ENCODE assay signal across 8 mouse cellular contexts in genomic region chr3:53462701-53463045, GRCm38 (mm10). TPM values are rescaled to one million over a fixed set of nuclear protein-coding genes. Genes with fewer than 3 reads are reported as not detected.
A peak's percentile ranks its signal among the peaks of the same experiment; 100 is the strongest.
DNase-seq lines count a peak whose midpoint lies in the region; ATAC-seq and TF ChIP-seq lines count a peak whose summit lies in the region.

No protein-coding gene starts in this region.

- H3K4me3 ChIP-seq in kidney, embryonic 15.5 days (replicated peaks): peak overlapping the region; percentile 96
- H3K4me3 ChIP-seq in hindbrain, embryonic 11.5 days (ENCODE audit: low read depth, low read length): peak overlapping the region; percentile 66
- H3K4me3 ChIP-seq in midbrain, embryonic 13.5 days (replicated peaks): peak overlapping the region; percentile 87

- no peak for ATAC-seq in kidney, embryonic 15.5 days (replicated peaks; ENCODE audit: low FRiP score)
- ATAC-seq in Patski: peak; percentile 1
- no peak for ATAC-seq in hindbrain, embryonic 11.5 days (ENCODE audit: low FRiP score)
- no peak for ATAC-seq in midbrain, embryonic 13.5 days

- in situ Hi-C loops in Patski (cut with MboI; ENCODE audit: low pct_unique_long_range_greater_than_20kb): no loop called here

- peak overlapping the region; percentile 93 for H3K9ac ChIP-seq in kidney, embryonic 15.5 days
- peak overlapping the region; percentile 91 for H3K9ac ChIP-seq in hindbrain, embryonic 11.5 days (ENCODE audit: low read depth, low read length)
- peak overlapping the region; percentile 84 for H3K9ac ChIP-seq in midbrain, embryonic 13.5 days (replicated peaks)

- DNase-seq in kidney, adult 11 months: no peak
- DNase-seq in Patski (ENCODE audit: low read depth, low spot score): no peak
- no peak for DNase-seq in hindbrain, embryonic 11.5 days (ENCODE audit: low spot score)
- no peak for DNase-seq in urinary bladder, adult 18-20 months (ENCODE audit: low spot score in 2 of 2)
- no peak for DNase-seq in embryo, embryonic 11 days
- no peak for DNase-seq in adipocyte (ENCODE audit: low spot score)

- H3K27me3 ChIP-seq in kidney, embryonic 15.5 days: no peaks in the 10 kb centered on the region
- no peaks in the 10 kb centered on the region for H3K27me3 ChIP-seq in Patski
- no peaks in the 10 kb centered on the region for H3K27me3 ChIP-seq in hindbrain, embryonic 11.5 days (ENCODE audit: control insufficient read depth, insufficient read depth, low read length)
- no peaks in the 10 kb centered on the region for H3K27me3 ChIP-seq in midbrain, embryonic 13.5 days

- WGBS in kidney, embryonic 15.5 days: 4% methylated on average over 9 of the region's 9 CpGs
- 6% methylated on average over 9 of the region's 9 CpGs for WGBS in hindbrain, embryonic 11.5 days
- WGBS in midbrain, embryonic 13.5 days: 6% methylated on average over 9 of the region's 9 CpGs

- H3K27ac ChIP-seq in kidney, embryonic 15.5 days: peak overlapping the region; percentile 93
- H3K27ac ChIP-seq in hindbrain, embryonic 11.5 days (ENCODE audit: low read depth, low read length): peak overlapping the region; percentile 83
- H3K27ac ChIP-seq in midbrain, embryonic 13.5 days: peak overlapping the region; percentile 88

- POLR2A ChIA-PET in Patski (lab: Charles Lee): interaction anchor here (0.7 kb wide), 1 partner anchor 42 kb away, joined by 3 read pairs; no protein-coding TSS in a partner anchor

- H3K9me3 ChIP-seq in kidney, embryonic 15.5 days (replicated peaks): no peaks in the 10 kb centered on the region
- H3K9me3 ChIP-seq in hindbrain, embryonic 11.5 days (ENCODE audit: control insufficient read depth, low read length): no peaks in the 10 kb centered on the region
- H3K9me3 ChIP-seq in midbrain, embryonic 13.5 days: no peaks in the 10 kb centered on the region

- H3K36me3 ChIP-seq in kidney, embryonic 15.5 days: peaks cover 34% of the 10 kb centered on the region
- H3K36me3 ChIP-seq in hindbrain, embryonic 11.5 days (ENCODE audit: control insufficient read depth, insufficient read depth, low read length): no peaks in the 10 kb centered on the region
- peaks cover 30% of the 10 kb centered on the region for H3K36me3 ChIP-seq in midbrain, embryonic 13.5 days

- peak overlapping the region; percentile 77 for H3K4me2 ChIP-seq in kidney, embryonic 15.5 days
- peak overlapping the region; percentile 73 for H3K4me2 ChIP-seq in hindbrain, embryonic 11.5 days (replicated peaks; ENCODE audit: low read depth, low read length)
- peak overlapping the region; percentile 82 for H3K4me2 ChIP-seq in midbrain, embryonic 13.5 days (replicated peaks)

- CTCF ChIA-PET in Patski (lab: Charles Lee): interaction anchor here (2.3 kb wide), 1 partner anchor 14 kb away, joined by 10 read pairs; no protein-coding TSS in a partner anchor

- H3K4me1 ChIP-seq in kidney, embryonic 15.5 days: peaks cover 45% of the 10 kb centered on the region
- H3K4me1 ChIP-seq in hindbrain, embryonic 11.5 days (replicated peaks; ENCODE audit: control insufficient read depth, insufficient read depth, low read length): peaks cover 7% of the 10 kb centered on the region; the same call in 1 of the 2 replicates
- H3K4me1 ChIP-seq in midbrain, embryonic 13.5 days (replicated peaks): peaks cover 46% of the 10 kb centered on the region

- TF ChIP-seq CTCF in Patski (IDR thresholded peaks at IDR 0.05): no peak

RNA-seq across cellular contexts. Expression of gene Nhlrc3, which starts 0.5 kb away (rescaled TPM):
- 9.3 and 9.9 TPM in 2 replicates for polyA plus RNA-seq in kidney, embryonic 15.5 days (2015; fragmentation: Nextera tagmentation; extraction: Ambion mirVana)
- polyA plus RNA-seq in Patski (2021): 21.0 TPM
- 8.2 and 9.6 TPM in 2 replicates for polyA plus RNA-seq in hindbrain, embryonic 11.5 days (2014; fragmentation: Nextera tagmentation; extraction: Ambion mirVana)
- polyA plus RNA-seq in midbrain, embryonic 13.5 days (2015; fragmentation: Nextera tagmentation; extraction: Ambion mirVana): 9.7 and 11.8 TPM in 2 replicates

RNA-seq across cellular contexts. Expression of gene Proser1, which starts 0.8 kb away (rescaled TPM):
- polyA plus RNA-seq in kidney, embryonic 15.5 days (2015; fragmentation: Nextera tagmentation; extraction: Ambion mirVana): 20.8 and 24.8 TPM in 2 replicates
- 19.5 TPM for polyA plus RNA-seq in Patski (2021)
- 25.5 and 30.2 TPM in 2 replicates for polyA plus RNA-seq in hindbrain, embryonic 11.5 days (2014; fragmentation: Nextera tagmentation; extraction: Ambion mirVana)
- polyA plus RNA-seq in midbrain, embryonic 13.5 days (2015; fragmentation: Nextera tagmentation; extraction: Ambion mirVana): 28.7 and 33.2 TPM in 2 replicates

RNA-seq across cellular contexts. Expression of gene Stoml3, which starts 25.8 kb away (rescaled TPM):
- 0.08 and 0.21 TPM in 2 replicates for polyA plus RNA-seq in kidney, embryonic 15.5 days (2015; fragmentation: Nextera tagmentation; extraction: Ambion mirVana)
- polyA plus RNA-seq in Patski (2021): 0.06 TPM
- polyA plus RNA-seq in hindbrain, embryonic 11.5 days (2014; fragmentation: Nextera tagmentation; extraction: Ambion mirVana): not detected in 2 replicates
- not detected in 2 replicates for polyA plus RNA-seq in midbrain, embryonic 13.5 days (2015; fragmentation: Nextera tagmentation; extraction: Ambion mirVana)
